Mouse (Mus musculus) kidney, adult 2 months (tissue): Measurements from ENCODE around the gene Gm1673.

Source experiments
- CTCF ChIP-seq: fragments of 200-500 bp; conservative IDR thresholded peaks from 2 replicates; pipeline ENCODE4 v1.5.1; 2011; ENCODE audit warnings: low read depth, mild to moderate bottlenecking, control low read depth, low read length, moderate library complexity, mixed read lengths; ENCODE audit not compliant: insufficient read depth, insufficient read length
- POLR2A ChIP-seq: fragments of 200-500 bp; IDR thresholded peaks from one replicate; pipeline ENCODE4 v1.6.1; 2011; ENCODE audit warnings: low read depth, low read length, control low read depth

- TF ChIP-seq POLR2A (no peak), CTCF (no peak)
These were observed 29.6 kb upstream of the Gm1673 start for GRCm38 (mm10) chr5:33953471-33954185.
